In the genomic region with DNA sequence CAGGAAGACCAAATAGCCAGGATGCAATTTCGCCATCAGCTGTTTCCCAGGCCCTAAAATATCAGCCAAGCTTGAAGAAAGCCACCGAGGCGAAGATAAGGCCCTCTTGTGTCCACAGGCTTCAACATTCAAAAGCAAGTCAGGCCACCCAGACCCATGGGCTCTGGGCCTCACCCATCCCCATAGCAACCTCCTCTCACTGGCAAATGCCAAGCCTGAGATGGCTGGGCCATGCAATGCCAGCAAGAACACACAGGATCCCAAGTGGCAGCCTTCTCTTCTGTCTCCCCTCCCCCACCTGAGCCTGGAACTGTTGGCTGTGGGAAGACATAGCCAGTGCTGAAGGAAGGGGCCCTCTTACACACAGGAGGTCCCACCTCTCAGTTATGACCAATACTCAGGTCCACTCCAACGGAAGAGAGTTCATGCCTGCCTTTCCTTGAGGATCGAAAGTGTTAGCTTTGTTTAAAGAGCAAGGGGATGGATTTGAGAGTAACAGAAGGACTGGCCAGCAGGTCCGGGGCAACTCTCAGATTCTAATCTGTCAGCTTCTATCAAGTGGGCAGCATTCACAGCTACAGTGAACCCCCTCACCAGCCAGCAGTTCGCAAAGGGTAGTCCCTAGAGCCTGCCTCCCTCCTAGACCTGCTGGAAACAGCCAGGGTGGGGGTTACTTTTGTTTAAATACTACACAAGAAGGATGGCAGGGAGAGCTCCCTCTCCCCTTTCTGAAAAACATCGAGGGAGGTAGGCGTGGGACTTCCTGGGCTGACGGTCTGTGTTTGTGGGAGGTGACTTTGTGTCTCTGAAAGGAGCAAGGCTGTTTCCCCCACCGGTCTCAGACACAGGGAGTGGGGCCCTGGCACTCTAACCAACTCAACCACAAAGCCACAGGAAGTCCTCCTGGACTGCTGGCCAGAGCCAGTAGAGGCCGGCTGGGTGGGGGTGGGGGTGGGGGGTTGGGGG, we compare ENCODE assay signal across 8 mouse cellular contexts. TPM values are rescaled to one million over a fixed set of nuclear protein-coding genes. Genes with fewer than 3 reads are reported as not detected.
DNase-seq lines count a peak whose midpoint lies in the region; ATAC-seq and TF ChIP-seq lines count a peak whose summit lies in the region.

No protein-coding gene starts in this region.

- no peaks in the 10 kb centered on the region for H3K27me3 ChIP-seq in thymus, adult 2 months (ENCODE audit: control insufficient read depth, insufficient read depth, low read length)

- peaks cover 19% of the 10 kb centered on the region for H3K4me1 ChIP-seq in bone marrow, adult 2 months (ENCODE audit: control insufficient read depth, insufficient read depth, low read length)
- H3K4me1 ChIP-seq in thymus, adult 2 months (replicated peaks; ENCODE audit: control insufficient read depth, insufficient read depth, low read length) = peaks cover 43% of the 10 kb centered on the region

- DNase-seq in frontal cortex, postnatal 10 days (ENCODE audit: low spot score in 2 of 2) = peak; percentile 47 to 52
- DNase-seq in 3134 (ENCODE audit: extremely low read depth, insufficient read length, low spot score) = peak; percentile 57
- peak; percentile 82 for DNase-seq in induced T-regulatory cell, adult 2 months (ENCODE audit: low read depth)
- DNase-seq in lung, postnatal 14 days = peak; percentile 53
- DNase-seq in thymus, adult 2 months = peak; percentile 38
- DNase-seq in right cerebral cortex, adult 2 months (ENCODE audit: low spot score in 2 of 2) = no peak

- H3K36me3 ChIP-seq in thymus, adult 2 months (ENCODE audit: control insufficient read depth, insufficient read depth, low read length) = no peaks in the 10 kb centered on the region

- ATAC-seq in frontal cortex, adult (ENCODE audit: low TSS enrichment) = no peak

- 8% methylated on average over 12 of the region's 12 CpGs for WGBS in bone marrow, adult 2 months
- WGBS in thymus, adult 2 months = 31% methylated on average over 12 of the region's 12 CpGs

- TF ChIP-seq POLR2A in bone marrow, adult 2 months (IDR thresholded peaks at IDR 0.05; ENCODE audit: borderline replicate concordance, control insufficient read depth, low read depth, low read length) = no peak
- 0 out of 2 replicates have a peak, but pooled peaks have one; percentile 20 for TF ChIP-seq POLR2A in thymus, adult 2 months (IDR thresholded peaks at IDR 0.05; ENCODE audit: control insufficient read depth, extremely low read depth, insufficient read depth, low read length, poor library complexity)

- TF ChIP-seq CTCF in bone marrow, adult 2 months (IDR thresholded peaks at IDR 0.05; ENCODE audit: control insufficient read depth, insufficient read depth, low read length) = no peak
- no peak for TF ChIP-seq CTCF in thymus, adult 2 months (IDR thresholded peaks at IDR 0.05; ENCODE audit: borderline replicate concordance, control insufficient read depth, extremely low read depth, insufficient read depth, low read length, poor library complexity)

- peak overlapping the region; percentile 63 for H3K27ac ChIP-seq in bone marrow, adult 2 months (ENCODE audit: control insufficient read depth, insufficient read depth, low read depth, low read length, poor library complexity)
- H3K27ac ChIP-seq in thymus, adult 2 months (ENCODE audit: control insufficient read depth, insufficient read depth, low read length) = peak overlapping the region; percentile 17; the same call in 1 of the 2 replicates

- H3K4me3 ChIP-seq in bone marrow, adult 2 months (replicated peaks; ENCODE audit: control insufficient read depth, low read depth, low read length) = no peak overlapping the region
- H3K4me3 ChIP-seq in thymus, adult 2 months (ENCODE audit: control insufficient read depth, insufficient read depth, low read length) = no peak overlapping the region

RNA-seq across cellular contexts. Expression of gene Cd9, which starts 13.9 kb away (rescaled TPM):
- polyA plus RNA-seq in bone marrow, adult 2 months (2011; ENCODE audit: insufficient read depth, insufficient read length, low replicate concordance, missing spikeins) = 60.4 and 90.4 TPM in 2 replicates
- polyA plus RNA-seq in thymus, adult 2 months (2012; rRNA removed) = 41.5 and 56.1 TPM in 2 replicates

Comparison
In these comparisons a context has a peak if more than half of its experiments do, and no peak if none do; other contexts are left out.
1. DNase-seq: peak in frontal cortex, postnatal 10 days (2 of 2), 3134 (single experiment), induced T-regulatory cell, adult 2 months (single experiment), lung, postnatal 14 days (single experiment) and thymus, adult 2 months (single experiment); none in right cerebral cortex, adult 2 months (0 of 2).